Mouse (Mus musculus) frontal cortex, adult (tissue): ENCODE measurements at regions not wholly inside any gene's neighbourhood (a gene's known extent, or its start where the extent isn't known, plus 50 kb on each side); places are given as distances from the start of the nearest gene placed in this dataset.
A peak's percentile ranks its signal among the peaks of the same experiment; 100 is the strongest.
"Not testable (repeated sequence)": the region's sequence is repeated elsewhere in the genome, so short reads cannot be mapped to it uniquely, and the experiment has no call there.

Experiments
- ATAC-seq: cut with Nextera tagmentation; 2 replicates; pipeline ENCODE4 v1.9.2; 2017; ENCODE audit warnings: mild to moderate bottlenecking, moderate library complexity, mixed read lengths; ENCODE audit not compliant: low TSS enrichment

DNA sequence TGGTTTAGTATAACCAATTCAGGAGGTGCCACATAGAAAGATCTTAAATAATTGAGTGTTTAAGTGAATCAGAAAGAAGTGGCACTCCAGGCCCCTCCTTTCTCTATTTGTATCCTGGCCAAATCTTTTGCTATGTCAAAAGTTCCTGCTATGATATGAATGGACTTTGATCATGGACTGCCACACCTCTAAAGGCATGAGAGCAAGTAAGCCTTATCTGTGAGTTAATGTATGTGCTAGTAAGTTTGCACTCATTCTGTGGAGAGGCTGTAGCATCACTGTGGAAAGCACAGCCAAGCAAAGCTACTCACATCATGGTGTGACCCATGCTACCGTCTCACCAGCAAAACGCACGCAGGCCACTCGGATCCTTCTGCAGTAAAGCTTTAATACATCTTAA lies 140.2 kb downstream of the Jrkl start:
- no peak for ATAC-seq

DNA sequence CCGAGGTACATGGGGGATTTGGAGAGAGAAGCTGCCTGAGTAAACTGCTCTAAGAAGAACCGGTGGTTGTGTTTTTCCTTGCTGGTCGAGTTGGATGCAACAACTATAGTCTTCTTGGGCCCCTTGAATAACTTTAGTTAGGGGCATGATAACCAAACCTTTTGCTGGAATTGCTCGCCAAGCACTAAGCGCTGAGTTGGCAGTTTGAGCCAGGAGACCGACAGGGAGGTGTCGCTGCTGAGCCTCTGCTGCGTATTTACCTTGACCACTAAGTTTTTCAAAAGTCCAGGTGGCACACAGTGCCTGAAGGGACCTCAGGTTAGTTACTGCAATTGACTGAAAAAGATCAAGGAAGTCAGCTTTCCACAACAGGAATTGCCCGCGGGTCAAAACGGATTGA lies 162.0 kb downstream of the Jrkl start:
- ATAC-seq: no peak

DNA sequence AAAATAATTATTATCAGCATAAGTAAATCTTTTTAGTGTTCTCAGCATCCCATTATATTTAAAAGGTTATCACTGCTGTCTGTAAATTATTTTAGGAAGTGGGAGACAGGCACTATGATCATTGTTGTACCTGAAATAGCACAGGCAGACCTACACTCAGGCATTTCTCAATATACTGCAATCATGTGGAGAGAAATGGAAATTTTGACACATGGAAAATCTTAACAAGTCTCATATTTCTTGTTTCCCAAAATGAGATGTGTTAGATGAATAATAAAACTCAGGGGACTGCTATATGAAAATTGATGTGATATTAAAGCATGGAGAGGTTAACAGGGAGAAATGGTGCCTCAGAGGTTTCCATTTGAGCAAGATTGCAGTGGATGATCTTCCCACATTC lies 196.6 kb downstream of the Jrkl start:
- ATAC-seq: no peak

DNA sequence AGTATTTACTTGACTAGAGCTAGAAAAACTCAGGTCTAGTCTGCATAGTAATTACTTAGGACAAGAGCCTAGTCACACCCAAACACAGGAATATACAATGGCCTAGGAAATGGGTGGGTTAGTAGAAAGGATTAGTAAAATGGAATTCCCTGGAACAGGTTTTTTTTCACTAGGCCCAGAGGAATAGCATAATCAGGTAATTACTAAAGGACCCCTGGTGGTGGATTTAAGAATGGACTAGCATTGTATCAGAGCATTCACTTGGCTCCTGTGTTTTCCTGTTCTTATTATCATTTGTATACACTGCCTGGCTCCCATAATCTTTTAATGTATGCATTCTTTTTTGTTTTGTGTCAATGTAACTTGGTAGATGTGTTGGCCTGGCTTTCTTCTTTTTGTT lies 226.6 kb downstream of the Jrkl start:
- no peak for ATAC-seq

DNA sequence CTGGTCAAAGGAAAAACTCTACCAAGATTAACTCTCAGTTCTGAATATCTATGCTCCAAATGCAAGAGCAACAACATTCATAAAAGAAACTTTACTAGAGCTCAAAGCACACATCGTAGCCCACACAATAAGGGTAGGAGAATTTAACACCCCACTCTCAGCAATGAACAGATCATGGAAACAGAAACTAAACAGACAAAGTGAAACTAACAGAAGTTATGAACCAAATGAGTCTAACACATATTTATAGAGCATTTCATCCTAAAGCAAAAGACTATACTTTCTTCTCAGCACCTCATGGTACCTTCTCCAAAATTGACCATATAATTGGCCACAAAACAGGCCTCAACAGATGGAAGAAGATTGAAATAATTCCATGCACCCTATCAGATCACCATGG lies 262.4 kb downstream of the Jrkl start:
- ATAC-seq: not testable (repeated sequence)

DNA sequence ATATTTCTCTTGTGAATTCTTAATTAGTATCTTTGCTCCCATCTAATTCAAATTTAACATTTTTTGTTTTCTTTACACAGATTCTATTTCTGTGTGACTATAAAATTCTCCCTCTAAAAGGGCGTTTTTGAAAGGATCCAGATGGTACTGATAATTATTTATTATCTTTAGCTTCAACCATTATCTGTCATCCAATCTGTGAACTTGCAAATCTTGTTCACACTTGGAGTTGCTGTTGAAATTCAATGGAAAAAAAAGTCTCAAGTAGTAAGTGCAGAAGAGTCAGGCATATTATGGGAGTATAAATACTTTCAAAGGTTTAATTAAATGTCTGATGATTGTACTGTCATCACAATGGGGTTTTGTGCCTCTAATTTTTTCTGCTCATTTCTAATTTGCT lies 272.6 kb downstream of the Jrkl start:
- ATAC-seq: no peak

DNA sequence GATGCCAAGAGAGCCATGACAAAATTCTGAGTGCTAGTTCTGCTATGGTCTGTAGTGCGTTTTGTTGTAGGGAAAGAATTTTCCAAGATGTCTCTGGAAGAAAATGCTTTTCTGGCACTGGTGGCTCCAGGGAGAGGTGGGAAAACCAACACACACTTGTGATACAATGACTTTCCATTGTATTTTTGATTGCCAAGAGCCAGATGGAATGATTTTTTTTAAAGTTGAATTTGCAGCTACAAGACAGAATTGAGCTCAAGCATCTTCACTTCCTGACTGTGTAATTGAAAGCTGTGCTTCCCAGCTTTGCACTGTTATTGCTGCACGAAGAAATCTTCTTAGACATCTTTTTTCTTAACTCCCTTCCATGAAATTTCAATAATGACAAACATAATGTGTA lies 285.3 kb downstream of the Jrkl start:
- peak; percentile 62; the same call in 1 of the 2 replicates for ATAC-seq

DNA sequence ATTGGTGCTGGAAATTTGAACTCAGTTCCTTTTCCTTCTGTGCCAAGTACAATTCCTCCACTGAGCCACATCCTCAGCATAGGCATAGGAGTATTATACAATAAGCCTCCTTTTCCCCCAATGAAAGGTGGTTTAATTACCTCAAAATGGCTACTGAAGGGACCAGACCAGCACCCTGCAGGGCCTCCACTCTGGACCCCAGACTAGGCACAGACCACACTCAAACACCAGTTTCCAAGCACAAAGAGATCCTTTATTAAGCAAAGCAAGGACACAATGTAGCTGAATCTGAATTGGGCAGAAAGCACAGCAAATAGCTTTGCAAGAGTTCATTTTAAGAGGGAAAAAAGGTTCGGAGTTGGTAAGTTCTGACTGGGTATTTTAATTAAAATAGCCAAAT lies 299.5 kb downstream of the Jrkl start:
- no peak for ATAC-seq

DNA sequence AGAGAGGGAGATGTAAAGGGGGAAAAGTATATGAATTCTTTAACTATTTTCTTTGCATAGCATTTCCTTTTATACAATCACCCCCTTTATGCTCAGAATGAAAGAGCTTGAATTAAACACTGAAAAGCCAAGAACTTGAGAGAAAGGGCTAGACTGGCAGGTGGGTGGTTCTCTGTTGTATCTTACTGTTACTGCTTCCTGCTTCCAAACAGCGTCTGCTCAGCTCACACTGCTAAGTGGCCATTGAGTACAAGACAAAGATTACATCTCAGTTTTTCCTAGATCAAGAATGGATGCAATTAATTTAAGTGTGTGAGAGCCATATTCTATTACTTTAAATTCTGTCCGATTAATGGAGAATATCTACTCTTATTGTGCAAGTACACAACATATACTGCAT lies 300.2 kb downstream of the Jrkl start:
- no peak for ATAC-seq

DNA sequence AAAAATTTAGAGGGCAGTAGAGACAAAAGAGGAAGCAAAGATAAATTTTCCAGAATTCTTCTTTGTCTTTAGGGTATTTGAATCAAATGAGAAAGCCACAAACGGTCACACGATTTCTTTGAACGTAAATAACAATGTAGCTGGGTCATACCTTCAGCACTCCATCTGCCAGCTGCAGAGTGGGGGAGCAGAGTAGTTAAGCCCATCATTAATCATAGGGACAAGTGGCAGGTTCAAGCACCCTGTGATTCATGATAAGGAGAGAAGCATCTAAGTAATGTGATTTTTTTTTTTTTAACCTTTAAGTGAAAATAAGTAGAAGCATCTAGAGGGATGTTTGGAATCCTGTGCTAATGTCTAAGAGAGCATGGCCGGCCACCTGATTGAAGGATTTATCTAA lies 300.6 kb downstream of the Jrkl start:
- ATAC-seq: no peak

DNA sequence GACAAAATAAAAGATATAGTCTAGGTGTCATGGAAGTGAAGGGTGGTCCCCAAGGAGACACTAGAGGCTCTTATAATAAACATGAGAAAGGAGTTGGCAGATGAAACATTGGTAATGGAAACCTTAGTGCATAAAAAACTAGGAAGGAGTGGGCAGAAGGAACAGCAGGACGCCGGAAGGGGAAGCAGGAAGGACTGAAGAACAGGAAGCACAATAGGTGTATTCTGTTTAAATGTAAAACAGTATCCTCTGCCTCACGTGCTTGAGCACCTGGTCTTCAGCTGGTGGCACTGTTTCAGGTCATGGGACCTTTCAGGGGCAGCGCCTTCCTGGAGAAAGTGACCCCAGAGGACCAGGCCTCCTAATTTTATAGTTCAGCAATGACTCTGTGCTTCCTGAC lies 310.6 kb downstream of the Jrkl start:
- no peak for ATAC-seq

DNA sequence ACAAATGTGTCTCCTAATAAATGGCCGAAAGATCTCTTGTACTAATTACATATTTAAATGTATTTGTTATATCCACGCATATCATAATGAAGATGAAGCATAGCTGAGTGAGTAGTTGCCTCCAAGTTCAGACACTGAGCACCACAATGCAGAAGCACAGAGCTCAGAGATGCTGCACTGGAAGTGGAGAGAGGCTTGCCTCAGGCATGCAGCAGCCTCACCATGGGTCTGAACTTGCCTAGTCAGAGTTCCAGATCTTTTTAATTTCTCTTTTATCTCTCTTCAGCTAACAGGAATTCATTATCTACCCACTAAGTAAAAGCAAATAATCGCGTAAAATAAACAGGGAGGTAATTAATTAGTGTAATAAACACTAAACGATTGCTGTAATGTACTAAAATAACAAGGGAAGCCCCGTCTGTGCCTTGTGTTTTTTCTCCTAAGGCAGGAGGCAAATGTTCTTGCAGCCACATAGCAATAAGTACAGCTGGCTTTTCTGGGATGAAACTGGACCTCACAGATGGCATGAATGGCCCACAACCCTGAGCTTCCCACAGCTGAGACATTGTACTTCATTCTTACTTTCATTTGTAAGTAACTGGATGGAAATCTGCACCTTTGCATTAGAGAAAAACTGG lies 320.0 kb downstream of the Jrkl start:
- no peak for ATAC-seq

DNA sequence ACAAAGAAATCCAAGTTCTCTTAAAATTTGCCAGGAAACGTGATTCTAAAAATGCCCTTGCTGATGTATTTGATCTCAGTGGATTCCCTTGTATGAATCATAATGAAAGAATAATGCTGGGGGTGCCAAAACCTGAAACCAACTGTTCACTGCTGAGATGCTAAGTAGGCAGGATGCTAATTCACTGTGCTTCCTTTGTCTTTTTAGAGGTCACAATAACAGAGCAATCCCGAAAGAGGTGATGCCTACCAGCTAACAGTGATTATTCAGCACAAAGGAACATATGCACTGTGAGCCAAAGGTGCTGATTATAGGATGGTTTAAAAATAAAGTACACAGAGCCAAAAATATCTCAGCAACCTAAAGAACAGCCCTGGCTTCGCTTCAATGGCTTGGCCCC lies 344.9 kb downstream of the Jrkl start:
- ATAC-seq: no peak; the same call in 1 of the 2 replicates

DNA sequence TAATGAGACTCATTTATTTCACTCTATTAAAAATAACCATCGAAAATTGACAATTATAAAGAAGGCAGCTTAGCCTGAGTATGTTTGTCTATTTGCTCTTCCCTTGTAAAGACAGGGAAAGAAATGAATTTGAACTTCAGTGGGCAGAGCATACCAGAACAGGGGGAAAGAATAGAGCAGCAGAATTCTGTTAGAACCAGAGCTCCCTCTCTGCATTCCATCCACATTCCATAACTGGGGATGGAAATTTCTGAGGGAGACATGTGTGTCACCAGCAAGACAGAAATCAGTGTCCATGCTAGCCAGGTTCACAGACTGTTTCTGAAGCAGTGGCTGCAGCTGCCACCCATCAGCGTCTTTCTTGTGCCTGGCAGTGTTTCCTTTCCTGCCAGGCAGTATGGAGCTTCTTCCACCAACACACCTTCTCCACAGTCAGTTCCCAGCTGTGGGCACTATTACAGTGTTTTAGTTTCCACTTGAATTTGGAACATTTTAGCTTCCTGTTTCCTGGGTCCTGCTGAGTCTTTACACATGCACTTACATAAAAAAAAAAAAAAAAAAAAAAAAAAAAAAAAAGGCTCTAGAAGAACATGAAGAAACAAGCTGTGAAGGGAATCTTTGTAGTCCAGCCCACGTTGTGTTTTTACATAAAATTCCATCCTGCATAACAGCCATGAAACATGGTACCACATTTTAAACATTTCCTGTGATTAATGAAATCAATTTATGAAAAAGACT lies 365.7 kb downstream of the Jrkl start:
- ATAC-seq: no peak

DNA sequence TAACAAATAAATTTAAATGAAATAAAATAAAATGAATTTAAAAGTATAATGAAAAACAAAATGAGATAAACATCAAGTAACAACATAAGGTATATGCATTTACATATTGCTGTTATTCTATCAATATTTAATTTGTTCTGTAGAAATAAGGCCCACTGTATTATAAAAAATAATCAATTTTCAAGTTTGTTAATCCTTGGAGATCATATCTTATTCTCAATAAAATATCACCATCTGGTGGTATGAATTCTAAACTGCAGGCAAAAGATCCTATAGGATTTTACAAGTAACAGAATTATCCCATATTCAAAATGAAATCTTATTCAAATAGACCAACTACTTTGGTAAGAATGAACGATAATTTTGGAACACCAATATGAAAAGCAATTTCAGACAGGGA lies 369.1 kb downstream of the Jrkl start:
- no peak for ATAC-seq

DNA sequence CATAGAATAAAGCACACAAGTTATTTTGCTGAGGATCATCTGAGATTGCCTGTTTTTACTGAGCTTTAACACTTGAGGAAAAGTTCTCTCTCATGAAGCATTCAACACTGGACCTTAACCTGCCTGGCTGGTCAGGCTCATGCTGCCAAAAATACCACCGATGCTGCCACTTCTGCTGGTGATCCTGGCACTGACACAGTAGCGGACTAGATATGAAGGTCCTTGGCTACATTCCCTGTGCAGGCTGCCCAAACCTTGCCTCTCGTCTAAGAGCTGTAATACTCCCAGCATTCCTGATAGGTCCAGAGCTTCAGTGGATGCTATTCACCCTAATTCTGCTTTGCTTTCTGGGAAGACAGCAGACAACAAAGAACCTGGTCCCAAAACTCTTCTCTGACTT lies 374.7 kb downstream of the Jrkl start:
- ATAC-seq: no peak
